Mouse (Mus musculus) inflammation-experienced regulatory T-cells, adult 6 months (primary cell): ENCODE data around the gene Ambp. TPM values are rescaled to one million over a fixed set of nuclear protein-coding genes. Genes with fewer than 3 reads are reported as not detected.

Experiments
- ATAC-seq: one replicate; pipeline ENCODE4 v1.8.0; 2017
- polyA plus RNA-seq, 3 experiments: library from polyadenylated mRNA; unstranded; fragments of 100-300 nt; shearing (Covaris generic); gene quantifications; one replicate each; pipeline ENCODE4 v1.2.1; 2017

The Ambp gene
- polyA plus RNA-seq, 3 experiments from 2014 or later, result not detected

DNA sequence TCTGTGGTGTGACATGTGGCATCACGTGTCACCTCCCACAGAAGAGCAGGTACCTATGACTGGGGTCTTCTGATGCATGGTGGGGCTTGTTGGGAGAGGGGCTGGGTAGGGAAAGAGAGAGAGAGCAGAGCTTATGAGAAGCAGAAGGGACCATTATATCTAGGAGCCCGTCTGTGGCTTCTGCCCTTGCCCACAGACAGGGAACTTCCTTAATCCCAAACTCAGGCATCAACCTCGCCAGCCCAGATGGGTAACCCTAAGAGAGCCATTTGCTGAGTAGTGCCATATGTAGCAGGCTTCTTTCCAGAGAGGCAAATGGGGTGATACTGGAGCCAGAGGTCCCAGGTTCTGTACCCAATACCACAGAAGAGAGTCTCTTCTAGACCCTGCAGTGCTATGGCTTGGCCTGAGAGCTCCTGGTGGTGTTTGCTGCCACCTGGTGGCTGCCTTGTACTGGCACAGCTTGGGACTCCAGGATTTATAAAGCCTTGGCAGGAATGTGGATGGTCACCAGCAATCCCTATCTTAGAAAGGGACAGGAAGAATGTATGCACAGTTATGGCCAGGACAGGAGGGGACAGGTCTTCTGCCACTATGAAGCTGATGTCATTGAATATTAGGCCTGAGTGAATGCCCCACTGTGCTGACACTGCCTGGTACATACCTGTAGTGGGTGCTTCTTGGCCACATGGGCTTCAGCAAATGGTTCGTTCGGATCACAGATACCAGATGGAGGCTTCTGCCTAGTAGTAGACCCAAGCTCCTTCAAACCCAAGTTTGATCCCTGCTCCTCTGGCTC is 35.8 kb downstream of the Ambp start:
- ATAC-seq, result peak; percentile 69

DNA sequence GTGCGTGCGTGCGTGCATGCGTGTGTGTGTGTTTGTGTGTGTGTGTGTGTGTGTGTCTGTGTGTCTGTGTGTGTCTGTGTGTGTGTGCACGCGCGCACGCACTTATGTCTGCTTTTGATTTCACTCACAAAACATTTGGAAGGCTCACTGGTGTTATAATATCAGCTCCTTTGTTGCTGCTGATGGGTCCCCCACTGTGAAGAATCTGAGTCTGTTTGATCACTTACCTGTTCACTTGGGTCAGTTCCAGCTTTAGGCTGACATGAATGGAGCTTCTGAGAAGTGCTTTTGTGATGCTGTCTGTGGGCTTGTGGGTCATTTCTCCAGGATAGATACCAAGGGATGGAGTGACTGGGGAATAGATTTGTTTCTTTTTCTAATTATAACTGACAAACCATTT is 48.9 kb downstream of the Ambp start:
- no peak for ATAC-seq

DNA sequence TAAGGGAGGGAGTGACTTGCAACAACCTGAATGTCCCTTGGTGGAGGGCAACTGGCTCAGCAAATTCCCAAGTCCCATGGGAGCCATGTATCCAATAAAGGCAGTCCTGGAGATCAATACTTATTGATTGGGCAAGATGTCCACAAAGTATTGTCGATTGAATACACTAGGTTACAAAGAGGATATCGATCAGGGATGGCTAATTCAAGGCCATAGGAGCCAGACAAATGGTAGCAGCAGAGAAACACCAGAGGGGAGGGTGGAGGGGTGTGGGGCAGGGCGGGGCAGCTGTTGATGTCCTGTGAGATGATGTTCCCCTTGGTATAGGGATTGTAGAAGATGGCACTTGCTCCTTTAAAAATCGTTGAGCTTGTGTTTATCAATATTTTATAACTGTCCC is 52.6 kb downstream of the Ambp start:
- no peak for ATAC-seq

DNA sequence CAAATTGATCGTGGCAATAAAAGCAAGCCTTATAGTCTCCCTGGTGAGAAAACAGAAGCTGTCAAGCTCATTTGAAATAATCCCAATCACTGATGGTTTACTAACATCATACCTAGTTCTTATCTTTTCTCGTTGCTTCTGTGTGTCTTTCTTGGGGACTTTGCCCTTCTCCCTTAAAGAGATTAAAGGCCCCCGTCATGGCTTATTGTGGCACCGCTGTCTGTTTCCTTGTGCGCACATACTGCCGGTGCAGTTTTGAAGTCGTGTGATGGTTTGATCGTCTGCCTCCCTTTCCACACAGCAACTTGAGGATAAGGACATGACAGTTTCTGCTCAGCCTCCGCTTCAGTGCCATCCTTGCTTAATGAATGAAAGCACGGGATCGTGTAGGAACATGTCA is 54.1 kb downstream of the Ambp start:
- no peak for ATAC-seq

DNA sequence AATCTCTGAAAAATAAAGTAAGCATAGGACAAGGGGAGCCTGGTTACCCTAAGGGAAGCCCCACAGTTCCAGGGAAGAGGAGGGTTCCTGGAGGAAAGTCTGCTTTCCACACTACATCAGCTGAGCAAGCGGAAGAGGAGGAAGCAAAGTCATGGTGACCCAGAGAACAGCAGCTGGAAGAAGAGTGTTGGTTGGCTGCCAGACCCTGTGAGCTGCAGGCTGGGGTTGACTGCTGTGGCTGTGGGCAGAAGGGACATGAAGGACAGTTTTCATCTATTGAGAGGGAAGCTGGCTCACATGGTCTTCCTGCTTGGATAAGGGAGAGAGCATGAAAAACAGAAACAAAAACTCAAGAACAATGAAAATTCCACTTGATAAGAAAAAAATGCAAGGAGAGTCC is 57.0 kb downstream of the Ambp start:
- no peak for ATAC-seq

Other genes starting within 250 kb of the Ambp start
- under 1 TPM in 2 of 3 experiments, not detected in 1; 0.05 to 0.31 TPM for gene Zfp618, start 189.2 kb downstream of the Ambp start, polyA plus RNA-seq
- gene Kif12, start 17.3 kb upstream of the Ambp start, polyA plus RNA-seq, result not detected
- 1 to 10 TPM in 1 of 3 experiments, under 1 TPM in 2; 0.11 to 1.2 (median 0.65) TPM for gene Col27a1, start 59.2 kb upstream of the Ambp start, polyA plus RNA-seq
- gene Orm1, start 189.8 kb upstream of the Ambp start, polyA plus RNA-seq, result not detected
- 1 to 10 TPM in 1 of 3 experiments, under 1 TPM in 1, not detected in 1; 0.90 to 1.6 TPM for gene Orm3, start 201.4 kb upstream of the Ambp start, polyA plus RNA-seq
- gene Orm2, start 207.7 kb upstream of the Ambp start, polyA plus RNA-seq, result 1 to 10 TPM in 2 of 3 experiments, not detected in 1; 1.6 to 2.8 TPM
- 100 to 1,000 TPM in 2 of 3 experiments, 10 to 100 TPM in 1; 94.8 to 135 (median 102) TPM for gene Akna, start 248.6 kb upstream of the Ambp start, polyA plus RNA-seq